Mouse (Mus musculus): ENCODE results near the gene Tsnaxip1.

Gene Tsnaxip1

GRCm38 (mm10) chr8:105826861-105827848, at the start of gene Tsnaxip1, which contains the start of gene Ranbp10:
Gene Tsnaxip1 (plus strand): TSS chr8:105827731.
Gene Ranbp10 (minus strand): TSS chr8:105827350.
- peak; percentile 99 for DNase-seq

GRCm38 (mm10) chr8:105777833-105778232, 49.7 kb upstream of the Tsnaxip1 start:
- no peak for DNase-seq

GRCm38 (mm10) chr8:105780298-105780697, 47.2 kb upstream of the Tsnaxip1 start:
- DNase-seq = no peak

- DNase-seq = no peak
Measured at GRCm38 (mm10) chr8:105788241-105788640, 39.3 kb upstream of the Tsnaxip1 start.

- no peak for DNase-seq
Measured at GRCm38 (mm10) chr8:105788927-105789326, 38.6 kb upstream of the Tsnaxip1 start.

- DNase-seq = no peak
Measured at GRCm38 (mm10) chr8:105789626-105790025, 37.9 kb upstream of the Tsnaxip1 start.

- no peak for DNase-seq
Measured at GRCm38 (mm10) chr8:105793331-105793730, 34.2 kb upstream of the Tsnaxip1 start.

- DNase-seq = no peak
Measured at GRCm38 (mm10) chr8:105794009-105794598, 33.4 kb upstream of the Tsnaxip1 start.

GRCm38 (mm10) chr8:105795785-105796184, 31.7 kb upstream of the Tsnaxip1 start:
- no peak for DNase-seq

- DNase-seq = no peak
Measured at GRCm38 (mm10) chr8:105798408-105798807, 29.1 kb upstream of the Tsnaxip1 start.

- peak; percentile 34 for DNase-seq
Measured at GRCm38 (mm10) chr8:105799091-105799812, 28.3 kb upstream of the Tsnaxip1 start.

- DNase-seq = no peak
Measured at GRCm38 (mm10) chr8:105801153-105801904, 26.2 kb upstream of the Tsnaxip1 start.

GRCm38 (mm10) chr8:105804797-105805196, 22.7 kb upstream of the Tsnaxip1 start:
- no peak for DNase-seq

- no peak for DNase-seq
Measured at GRCm38 (mm10) chr8:105805346-105805745, 22.2 kb upstream of the Tsnaxip1 start.

- no peak for DNase-seq
Measured at GRCm38 (mm10) chr8:105805964-105806363, 21.6 kb upstream of the Tsnaxip1 start.

GRCm38 (mm10) chr8:105807766-105808165, 19.8 kb upstream of the Tsnaxip1 start:
- DNase-seq = no peak

GRCm38 (mm10) chr8:105808480-105808879, 19.1 kb upstream of the Tsnaxip1 start:
- DNase-seq = no peak

GRCm38 (mm10) chr8:105810245-105810786, 17.2 kb upstream of the Tsnaxip1 start:
- DNase-seq = no peak

GRCm38 (mm10) chr8:105811061-105811460, 16.5 kb upstream of the Tsnaxip1 start:
- no peak for DNase-seq

- no peak for DNase-seq
Measured at GRCm38 (mm10) chr8:105811543-105811942, 16.0 kb upstream of the Tsnaxip1 start.

GRCm38 (mm10) chr8:105812511-105812910, 15.0 kb upstream of the Tsnaxip1 start:
- DNase-seq = no peak

GRCm38 (mm10) chr8:105813241-105813640, 14.3 kb upstream of the Tsnaxip1 start:
- no peak for DNase-seq

Data from layer of hippocampus, adult 9-11 months (tissue).